Mouse (Mus musculus): ENCODE results near the gene Cdh5. TPM values are rescaled to one million over a fixed set of nuclear protein-coding genes. Genes with fewer than 3 reads are reported as not detected.

The Cdh5 gene
- 9.9 and 10.3 TPM in 2 replicates for polyA plus RNA-seq (2012; rRNA removed)

DNA sequence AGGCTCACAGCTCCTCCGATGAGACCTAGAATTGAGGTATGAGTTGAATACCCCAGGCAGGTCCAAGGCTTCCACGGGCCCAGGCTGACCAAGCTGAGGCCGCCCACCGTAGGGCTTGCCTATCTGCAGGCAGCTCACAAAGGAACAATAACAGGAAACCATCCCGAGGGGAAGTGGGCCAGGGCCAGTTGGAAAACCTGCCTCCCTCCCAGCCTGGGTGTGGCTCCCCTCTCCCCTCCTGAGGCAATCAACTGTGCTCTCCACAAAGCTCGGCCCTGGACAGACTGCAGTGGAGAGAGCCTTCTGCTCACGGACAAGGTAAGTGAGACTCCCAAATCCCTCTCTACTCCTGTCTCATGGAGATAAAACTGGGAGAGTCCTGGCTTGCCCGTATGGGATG, at the start of gene Cdh5:
TSS of gene Cdh5 (plus strand) at position 211 of the 400 bp plus-strand sequence.
- Histone ChIP-seq H3K4me3 (replicated peaks; ENCODE audit: insufficient read depth, low read depth, low read length) (no peak within 1 kb of the TSS), H3K27me3 (ENCODE audit: control insufficient read depth, insufficient read depth, low read length) (no peaks in the 10 kb centered on the region), H3K4me1 (ENCODE audit: control insufficient read depth, insufficient read depth, low read length) (0 out of 2 replicates have a peak, but pooled peaks cover 2% of the 10 kb centered on the region), H3K27ac (ENCODE audit: insufficient read depth, low read length) (no peak within 1 kb of the TSS)
- TF ChIP-seq POLR2A (IDR thresholded peaks at IDR 0.05; ENCODE audit: borderline replicate concordance, insufficient read depth, low read length) (no peak), CTCF (IDR thresholded peaks at IDR 0.05; ENCODE audit: borderline replicate concordance, insufficient read depth, low read depth, low read length) (no peak)
- DNase-seq, result no peak
- WGBS, result 72% methylated on average over 8 of the region's 8 CpGs

GRCm38 (mm10) chr8:104059922-104060321, 41.5 kb upstream of the Cdh5 start:
- H3K4me1 ChIP-seq (ENCODE audit: control insufficient read depth, insufficient read depth, low read length), result no peaks in the 10 kb centered on the region
- H3K27ac ChIP-seq (ENCODE audit: insufficient read depth, low read length), result no peak overlapping the region
- peaks cover 3% of the 10 kb centered on the region; the same call in 1 of the 2 replicates for H3K27me3 ChIP-seq (ENCODE audit: control insufficient read depth, insufficient read depth, low read length)
- WGBS, result 87% methylated on average over 5 of the region's 5 CpGs
- DNase-seq, result no peak
- H3K4me3 ChIP-seq (replicated peaks; ENCODE audit: insufficient read depth, low read depth, low read length), result no peak overlapping the region
- TF ChIP-seq POLR2A (IDR thresholded peaks at IDR 0.05; ENCODE audit: borderline replicate concordance, insufficient read depth, low read length) (no peak), CTCF (IDR thresholded peaks at IDR 0.05; ENCODE audit: borderline replicate concordance, insufficient read depth, low read depth, low read length) (no peak)

DNA sequence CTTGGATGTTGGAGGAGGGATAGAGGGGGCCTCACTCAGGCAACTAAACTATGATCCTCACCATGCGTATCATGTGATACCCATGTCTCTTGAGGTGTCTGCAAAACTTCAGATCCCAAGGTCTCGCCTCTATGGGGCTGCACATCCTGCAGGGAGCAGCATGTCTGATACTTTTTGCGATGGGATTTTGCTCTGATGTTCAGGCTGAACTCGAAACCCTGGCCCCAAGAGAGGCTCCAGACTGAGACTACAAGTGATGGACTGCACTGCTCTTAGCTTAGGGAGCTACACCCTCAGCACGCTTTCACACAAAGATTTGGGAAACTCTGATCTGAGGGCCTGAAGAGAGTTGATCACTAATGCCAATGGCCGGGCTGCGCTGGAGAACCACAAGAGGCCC, 41.0 kb upstream of the Cdh5 start:
- TF ChIP-seq POLR2A (IDR thresholded peaks at IDR 0.05; ENCODE audit: borderline replicate concordance, insufficient read depth, low read length) (no peak), CTCF (IDR thresholded peaks at IDR 0.05; ENCODE audit: borderline replicate concordance, insufficient read depth, low read depth, low read length) (no peak)
- 97% methylated on average over 7 of the region's 7 CpGs for WGBS
- Histone ChIP-seq H3K27me3 (ENCODE audit: control insufficient read depth, insufficient read depth, low read length) (peaks cover 3% of the 10 kb centered on the region; the same call in 1 of the 2 replicates), H3K4me3 (replicated peaks; ENCODE audit: insufficient read depth, low read depth, low read length) (no peak overlapping the region), H3K27ac (ENCODE audit: insufficient read depth, low read length) (no peak overlapping the region), H3K4me1 (ENCODE audit: control insufficient read depth, insufficient read depth, low read length) (peaks cover 4% of the 10 kb centered on the region)
- DNase-seq, result no peak

DNA sequence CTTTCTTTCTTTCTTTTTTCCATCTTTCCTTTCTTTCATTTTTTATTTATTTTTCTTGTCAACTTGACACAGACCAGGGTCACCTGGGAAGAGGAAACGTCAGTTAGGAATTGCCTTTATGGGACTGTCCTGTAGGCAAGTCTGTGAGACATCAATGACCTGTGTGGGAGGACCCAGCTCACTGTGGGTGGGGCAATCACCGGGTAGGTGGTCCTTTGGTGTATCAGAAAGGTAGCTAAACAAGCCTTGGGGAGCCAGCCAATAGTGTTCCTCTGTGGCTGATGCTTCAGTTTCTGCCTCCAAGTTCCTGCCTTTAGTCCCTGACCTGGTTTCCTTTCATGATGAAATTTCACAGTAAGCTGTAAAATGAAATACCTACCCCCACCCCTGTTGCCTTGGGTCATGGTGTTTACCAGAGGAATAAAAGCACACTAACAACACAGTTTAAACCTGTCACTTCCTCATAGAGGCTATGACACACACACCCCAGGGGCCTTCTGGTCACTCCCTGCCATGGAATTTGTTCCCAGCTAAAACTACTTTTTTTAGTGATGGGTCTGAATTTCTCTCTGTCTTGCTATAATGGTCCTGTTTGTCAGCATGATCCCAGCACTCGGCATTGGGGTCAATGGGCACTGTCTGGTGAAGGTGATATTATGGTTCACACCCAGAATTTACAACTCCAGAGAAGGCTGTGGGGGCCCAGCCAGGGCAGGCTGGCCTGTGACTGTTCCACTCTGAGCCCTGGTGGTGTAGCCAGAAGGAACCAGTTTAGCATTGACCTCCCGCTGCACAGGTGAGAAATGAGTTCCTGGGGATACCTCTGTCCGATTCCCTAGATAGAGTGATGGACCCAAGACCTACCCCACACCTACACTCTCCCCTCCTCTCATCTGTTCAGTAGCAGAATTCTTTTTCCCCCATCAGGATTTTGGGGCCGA, 40.1 kb upstream of the Cdh5 start:
- H3K27me3 ChIP-seq (ENCODE audit: control insufficient read depth, insufficient read depth, low read length), result peaks cover 3% of the 10 kb centered on the region; the same call in 1 of the 2 replicates
- no peak for TF ChIP-seq CTCF (IDR thresholded peaks at IDR 0.05; ENCODE audit: borderline replicate concordance, insufficient read depth, low read depth, low read length)
- no peak for TF ChIP-seq POLR2A (IDR thresholded peaks at IDR 0.05; ENCODE audit: borderline replicate concordance, insufficient read depth, low read length)
- peaks cover 9% of the 10 kb centered on the region for H3K4me1 ChIP-seq (ENCODE audit: control insufficient read depth, insufficient read depth, low read length)
- 58% methylated on average over 6 of the region's 6 CpGs for WGBS
- H3K27ac ChIP-seq (ENCODE audit: insufficient read depth, low read length), result no peak overlapping the region
- DNase-seq, result no peak
- H3K4me3 ChIP-seq (replicated peaks; ENCODE audit: insufficient read depth, low read depth, low read length), result no peak overlapping the region

DNA sequence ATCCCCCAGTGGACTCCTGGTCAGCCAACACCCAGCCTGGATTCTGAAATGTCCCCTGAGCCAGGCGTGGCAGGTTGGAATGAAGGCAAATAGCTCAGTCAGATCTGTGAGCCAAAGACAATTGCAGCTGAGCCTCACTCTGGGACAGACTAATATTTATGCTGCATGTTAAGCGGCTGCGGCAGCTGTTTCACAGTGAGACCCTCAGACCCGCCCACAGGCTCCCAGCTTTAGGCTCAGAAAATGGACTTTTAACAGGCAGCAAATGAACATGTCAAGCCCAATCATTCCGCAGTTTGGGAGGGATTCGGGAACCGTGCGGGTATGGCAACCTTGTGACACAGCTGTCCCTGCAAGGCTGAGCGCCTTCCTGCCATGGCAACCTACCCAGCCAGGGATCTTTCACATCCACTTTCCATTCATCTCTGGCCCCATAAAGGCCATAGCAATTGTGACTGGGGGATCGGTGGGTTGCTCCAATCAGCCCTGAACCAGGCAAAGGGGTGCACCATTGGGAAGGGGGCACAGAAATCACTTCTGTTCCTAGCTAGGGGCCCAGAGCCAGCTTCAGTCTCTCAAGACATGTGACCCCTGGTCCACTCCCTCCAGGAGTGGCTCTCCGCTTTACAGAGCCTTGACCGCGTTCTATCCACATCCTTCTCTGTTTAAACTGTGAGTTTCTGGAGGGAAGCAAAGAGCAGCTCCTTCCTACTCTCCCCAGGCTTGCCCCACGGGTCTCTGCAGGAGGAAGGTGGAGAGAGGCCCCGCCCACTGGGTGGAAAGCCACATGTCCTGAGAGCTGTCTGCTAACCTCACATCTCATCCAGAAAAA, 39.2 kb upstream of the Cdh5 start:
- WGBS, result 31% methylated on average over 15 of the region's 15 CpGs
- H3K4me1 ChIP-seq (ENCODE audit: control insufficient read depth, insufficient read depth, low read length), result peaks cover 12% of the 10 kb centered on the region
- no peak for TF ChIP-seq POLR2A (IDR thresholded peaks at IDR 0.05; ENCODE audit: borderline replicate concordance, insufficient read depth, low read length)
- TF ChIP-seq CTCF (IDR thresholded peaks at IDR 0.05; ENCODE audit: borderline replicate concordance, insufficient read depth, low read depth, low read length), result no peak
- no peak overlapping the region for H3K4me3 ChIP-seq (replicated peaks; ENCODE audit: insufficient read depth, low read depth, low read length)
- peaks cover 3% of the 10 kb centered on the region; the same call in 1 of the 2 replicates for H3K27me3 ChIP-seq (ENCODE audit: control insufficient read depth, insufficient read depth, low read length)
- no peak overlapping the region for H3K27ac ChIP-seq (ENCODE audit: insufficient read depth, low read length)
- no peak for DNase-seq

DNA sequence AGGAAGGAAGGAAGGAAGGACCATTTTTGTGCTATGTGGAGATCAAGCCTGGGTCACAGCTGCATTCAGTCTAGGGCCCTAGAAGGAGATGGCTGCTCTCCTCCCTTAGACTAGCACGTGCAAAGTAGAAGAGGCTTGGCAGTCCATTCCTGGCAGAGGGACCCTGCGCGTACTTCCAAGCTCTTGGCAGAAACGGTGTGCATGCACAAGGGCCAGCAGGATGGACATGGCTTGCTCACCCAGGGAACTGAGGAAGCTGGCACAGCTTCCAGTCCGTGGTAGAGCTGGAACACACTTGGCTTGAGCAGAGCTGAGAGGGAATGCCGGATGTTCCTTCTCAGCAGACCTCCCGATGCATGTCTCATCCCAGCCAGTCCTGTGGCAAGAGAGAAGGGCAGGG, 36.2 kb upstream of the Cdh5 start:
- Histone ChIP-seq H3K27ac (ENCODE audit: insufficient read depth, low read length) (no peak overlapping the region), H3K4me3 (replicated peaks; ENCODE audit: insufficient read depth, low read depth, low read length) (no peak overlapping the region), H3K27me3 (ENCODE audit: control insufficient read depth, insufficient read depth, low read length) (peaks cover 3% of the 10 kb centered on the region; the same call in 1 of the 2 replicates), H3K4me1 (ENCODE audit: control insufficient read depth, insufficient read depth, low read length) (peaks cover 12% of the 10 kb centered on the region)
- no peak for TF ChIP-seq POLR2A (IDR thresholded peaks at IDR 0.05; ENCODE audit: borderline replicate concordance, insufficient read depth, low read length)
- TF ChIP-seq CTCF (IDR thresholded peaks at IDR 0.05; ENCODE audit: borderline replicate concordance, insufficient read depth, low read depth, low read length), result no peak
- peak; percentile 26 to 61 for DNase-seq
- 11% methylated on average over 7 of the region's 7 CpGs for WGBS

- TF ChIP-seq CTCF (IDR thresholded peaks at IDR 0.05; ENCODE audit: borderline replicate concordance, insufficient read depth, low read depth, low read length) (no peak), POLR2A (IDR thresholded peaks at IDR 0.05; ENCODE audit: borderline replicate concordance, insufficient read depth, low read length) (no peak)
- WGBS, result 43% methylated on average over 9 of the region's 9 CpGs
- H3K27ac ChIP-seq (ENCODE audit: insufficient read depth, low read length), result no peak overlapping the region
- peak; percentile 13 to 31 for DNase-seq
- H3K4me1 ChIP-seq (ENCODE audit: control insufficient read depth, insufficient read depth, low read length), result peaks cover 12% of the 10 kb centered on the region
- no peak overlapping the region for H3K4me3 ChIP-seq (replicated peaks; ENCODE audit: insufficient read depth, low read depth, low read length)
- peaks cover 3% of the 10 kb centered on the region; the same call in 1 of the 2 replicates for H3K27me3 ChIP-seq (ENCODE audit: control insufficient read depth, insufficient read depth, low read length)
Measured at GRCm38 (mm10) chr8:104065906-104066518, 35.4 kb upstream of the Cdh5 start.
